Mouse (Mus musculus): Measurements from ENCODE around the gene Chst3.
"Not testable (repeated sequence)": the region's sequence is repeated elsewhere in the genome, so short reads cannot be mapped to it uniquely, and the experiment has no call there.

Gene Chst3

GRCm38 (mm10) chr10:60151107-60151663 lies 67.9 kb downstream of the Chst3 start:
- no peak for DNase-seq

GRCm38 (mm10) chr10:60148087-60148486 lies 71.0 kb downstream of the Chst3 start:
- DNase-seq: peak; percentile 64

- DNase-seq: not testable (repeated sequence)
Measured at GRCm38 (mm10) chr10:60147510-60148047, 71.5 kb downstream of the Chst3 start.

- no peak for DNase-seq
Measured at GRCm38 (mm10) chr10:60141656-60142160, 77.4 kb downstream of the Chst3 start.

- no peak for DNase-seq
Measured at GRCm38 (mm10) chr10:60140751-60141150, 78.3 kb downstream of the Chst3 start.

- no peak for DNase-seq
Measured at GRCm38 (mm10) chr10:60138680-60139079, 80.4 kb downstream of the Chst3 start.

GRCm38 (mm10) chr10:60136935-60137334 lies 82.1 kb downstream of the Chst3 start:
- no peak for DNase-seq

GRCm38 (mm10) chr10:60136010-60136409 lies 83.0 kb downstream of the Chst3 start:
- DNase-seq: not testable (repeated sequence)

GRCm38 (mm10) chr10:60134201-60134600 lies 84.9 kb downstream of the Chst3 start:
- DNase-seq: no peak

GRCm38 (mm10) chr10:60133501-60133900 lies 85.6 kb downstream of the Chst3 start:
- no peak for DNase-seq

All from right cerebral cortex, postnatal 25 days (tissue).